Mouse (Mus musculus) hindbrain, embryonic 12.5 days (tissue): Measurements from ENCODE around the gene Enox1. TPM values are rescaled to one million over a fixed set of nuclear protein-coding genes. Genes with fewer than 3 reads are reported as not detected.

ENCODE experiments used
- ATAC-seq: fragments of 200-750 bp; cut with Nextera tagmentation; 2 replicates; pipeline ENCODE4 v1.8.0; 2017; ENCODE audit warnings: moderate TSS enrichment; ENCODE audit not compliant: low FRiP score
- H3K27ac ChIP-seq: fragments of 300-500 bp; sonication (generic); 2 replicates; pipeline ENCODE4 v1.5.1; 2016; ENCODE audit warnings: mild to moderate bottlenecking
- H3K27me3 ChIP-seq: fragments of 300-500 bp; sonication (generic); 2 replicates; pipeline ENCODE4 v1.6.1; 2016; ENCODE audit warnings: mild to moderate bottlenecking
- H3K36me3 ChIP-seq: fragments of 300-500 bp; sonication (generic); 2 replicates; pipeline ENCODE4 v1.6.1; 2016; ENCODE audit warnings: mild to moderate bottlenecking
- H3K4me1 ChIP-seq: fragments of 300-500 bp; sonication (generic); 2 replicates; pipeline ENCODE4 v1.6.1; 2016
- H3K4me2 ChIP-seq: fragments of 300-500 bp; sonication (generic); replicated peaks from 2 replicates; pipeline ENCODE4 v1.6.1; 2016; ENCODE audit warnings: mild to moderate bottlenecking
- H3K4me3 ChIP-seq: fragments of 300-500 bp; sonication (generic); 2 replicates; pipeline ENCODE4 v1.5.1; 2016; ENCODE audit warnings: mild to moderate bottlenecking
- H3K9ac ChIP-seq: fragments of 300-500 bp; sonication (generic); 2 replicates; pipeline ENCODE4 v1.6.1; 2016; ENCODE audit warnings: mild to moderate bottlenecking, moderate library complexity
- H3K9me3 ChIP-seq: fragments of 300-500 bp; sonication (generic); replicated peaks from 2 replicates; pipeline ENCODE4 v1.6.1; 2016; ENCODE audit warnings: mild to moderate bottlenecking
- WGBS: fragments of 180-500 bp; shearing (Covaris S2); methylation state at CpG from one replicate; pipeline ENCODE4 v1.1.7; 2016; 5-methylcytosine and 5-hydroxymethylcytosine counted together
- polyA plus RNA-seq: library from polyadenylated mRNA; unstranded; fragments of >200 nt; fragmentation: Nextera tagmentation; extraction: Ambion mirVana; gene quantifications from 2 replicates; pipeline ENCODE4 v1.2.1, GENCODE M21; 2016

Gene Enox1
- polyA plus RNA-seq, 1 experiment from 2014 or later = 36.7 TPM

GRCm38 (mm10) chr14:77509924-77510323 is 353.4 kb downstream of the Enox1 start:
- Histone ChIP-seq H3K9ac (no peak overlapping the region), H3K4me1 (no peaks in the 10 kb centered on the region), H3K27ac (no peak overlapping the region), H3K9me3 (no peaks in the 10 kb centered on the region), H3K4me2 (no peak overlapping the region), H3K36me3 (0 out of 2 replicates have a peak, but pooled peaks cover 2% of the 10 kb centered on the region), H3K4me3 (no peak overlapping the region), H3K27me3 (no peaks in the 10 kb centered on the region)
- ATAC-seq = no peak
- WGBS = 83% methylated on average over 3 of the region's 3 CpGs

- WGBS = 77% methylated on average over 7 of the region's 7 CpGs
- Histone ChIP-seq H3K27me3 (no peaks in the 10 kb centered on the region), H3K36me3 (0 out of 2 replicates have a peak, but pooled peaks cover 2% of the 10 kb centered on the region), H3K27ac (no peak overlapping the region), H3K4me3 (no peak overlapping the region), H3K9me3 (no peaks in the 10 kb centered on the region), H3K9ac (no peak overlapping the region), H3K4me1 (no peaks in the 10 kb centered on the region), H3K4me2 (no peak overlapping the region)
- ATAC-seq = no peak
These were observed 354.7 kb downstream of the Enox1 start for GRCm38 (mm10) chr14:77511137-77511870.

- no peaks in the 10 kb centered on the region for H3K36me3 ChIP-seq
- 0 out of 2 replicates have a peak, but pooled peaks cover 2% of the 10 kb centered on the region for H3K4me1 ChIP-seq
- no peak overlapping the region for H3K4me2 ChIP-seq
- H3K4me3 ChIP-seq = no peak overlapping the region
- H3K9ac ChIP-seq = no peak overlapping the region
- H3K27me3 ChIP-seq = no peaks in the 10 kb centered on the region
- 75% methylated on average over 4 of the region's 4 CpGs for WGBS
- H3K27ac ChIP-seq = no peak overlapping the region
- H3K9me3 ChIP-seq = no peaks in the 10 kb centered on the region
- no peak for ATAC-seq
These were observed 361.5 kb downstream of the Enox1 start for GRCm38 (mm10) chr14:77518017-77518416.

GRCm38 (mm10) chr14:77518941-77519695 is 362.6 kb downstream of the Enox1 start:
- Histone ChIP-seq H3K27me3 (no peaks in the 10 kb centered on the region), H3K36me3 (no peaks in the 10 kb centered on the region), H3K27ac (no peak overlapping the region), H3K9ac (no peak overlapping the region), H3K4me3 (no peak overlapping the region), H3K4me2 (no peak overlapping the region), H3K9me3 (no peaks in the 10 kb centered on the region), H3K4me1 (0 out of 2 replicates have a peak, but pooled peaks cover 2% of the 10 kb centered on the region)
- WGBS = 83% methylated on average over 7 of the region's 7 CpGs
- ATAC-seq = no peak

GRCm38 (mm10) chr14:77519701-77520100 is 363.1 kb downstream of the Enox1 start:
- Histone ChIP-seq H3K4me1 (0 out of 2 replicates have a peak, but pooled peaks cover 2% of the 10 kb centered on the region), H3K9me3 (no peaks in the 10 kb centered on the region), H3K27ac (no peak overlapping the region), H3K36me3 (no peaks in the 10 kb centered on the region), H3K9ac (no peak overlapping the region), H3K4me3 (no peak overlapping the region), H3K27me3 (no peaks in the 10 kb centered on the region), H3K4me2 (no peak overlapping the region)
- ATAC-seq = no peak
- 95% methylated on average over 1 of the region's 1 CpGs for WGBS

GRCm38 (mm10) chr14:77524303-77524702 is 367.7 kb downstream of the Enox1 start:
- H3K27me3 ChIP-seq = no peaks in the 10 kb centered on the region
- H3K4me2 ChIP-seq = no peak overlapping the region
- 88% methylated on average over 4 of the region's 4 CpGs for WGBS
- no peaks in the 10 kb centered on the region for H3K9me3 ChIP-seq
- H3K36me3 ChIP-seq = no peaks in the 10 kb centered on the region
- no peak overlapping the region for H3K27ac ChIP-seq
- no peak overlapping the region for H3K4me3 ChIP-seq
- no peak for ATAC-seq
- H3K4me1 ChIP-seq = 0 out of 2 replicates have a peak, but pooled peaks cover 2% of the 10 kb centered on the region
- H3K9ac ChIP-seq = no peak overlapping the region

- 88% methylated on average over 1 of the region's 1 CpGs for WGBS
- H3K36me3 ChIP-seq = no peaks in the 10 kb centered on the region
- no peak overlapping the region for H3K4me2 ChIP-seq
- H3K9ac ChIP-seq = no peak overlapping the region
- H3K9me3 ChIP-seq = no peaks in the 10 kb centered on the region
- ATAC-seq = no peak
- H3K27ac ChIP-seq = no peak overlapping the region
- H3K4me3 ChIP-seq = no peak overlapping the region
- no peaks in the 10 kb centered on the region for H3K27me3 ChIP-seq
- H3K4me1 ChIP-seq = 0 out of 2 replicates have a peak, but pooled peaks cover 2% of the 10 kb centered on the region
These were observed 369.7 kb downstream of the Enox1 start for GRCm38 (mm10) chr14:77526262-77526661.

- WGBS = 80% methylated on average over 9 of the region's 9 CpGs
These were observed 372.6 kb downstream of the Enox1 start for GRCm38 (mm10) chr14:77529201-77529600.

GRCm38 (mm10) chr14:77529621-77530020 is 373.1 kb downstream of the Enox1 start:
- H3K27ac ChIP-seq = 0 out of 2 replicates have a peak overlapping the region, but pooled peaks have one; percentile 44
- H3K4me2 ChIP-seq = no peak overlapping the region
- no peak for ATAC-seq
- WGBS = 88% methylated on average over 5 of the region's 5 CpGs
- no peaks in the 10 kb centered on the region for H3K9me3 ChIP-seq
- H3K4me3 ChIP-seq = no peak overlapping the region
- H3K27me3 ChIP-seq = no peaks in the 10 kb centered on the region
- H3K36me3 ChIP-seq = no peaks in the 10 kb centered on the region
- no peaks in the 10 kb centered on the region for H3K4me1 ChIP-seq
- H3K9ac ChIP-seq = no peak overlapping the region

More at GRCm38 (mm10) chr14:77529201-77529600, 372.6 kb downstream of the Enox1 start:
- Histone ChIP-seq H3K27me3 (no peaks in the 10 kb centered on the region), H3K4me2 (no peak overlapping the region), H3K4me1 (no peaks in the 10 kb centered on the region), H3K9me3 (no peaks in the 10 kb centered on the region), H3K4me3 (no peak overlapping the region), H3K36me3 (no peaks in the 10 kb centered on the region), H3K27ac (0 out of 2 replicates have a peak overlapping the region, but pooled peaks have one; percentile 44), H3K9ac (no peak overlapping the region)
- ATAC-seq = no peak

GRCm38 (mm10) chr14:77533638-77534037 is 377.1 kb downstream of the Enox1 start:
- WGBS = 76% methylated on average over 5 of the region's 5 CpGs
- ATAC-seq = no peak

GRCm38 (mm10) chr14:77534120-77534519 is 377.6 kb downstream of the Enox1 start:
- Histone ChIP-seq H3K4me1 (no peaks in the 10 kb centered on the region), H3K9me3 (no peaks in the 10 kb centered on the region), H3K27me3 (no peaks in the 10 kb centered on the region), H3K4me3 (no peak overlapping the region), H3K4me2 (no peak overlapping the region), H3K36me3 (no peaks in the 10 kb centered on the region), H3K9ac (no peak overlapping the region), H3K27ac (no peak overlapping the region)
- WGBS = 74% methylated on average over 7 of the region's 7 CpGs
- no peak for ATAC-seq

More at GRCm38 (mm10) chr14:77533638-77534037, 377.1 kb downstream of the Enox1 start:
- H3K9ac ChIP-seq = no peak overlapping the region
- no peak overlapping the region for H3K4me2 ChIP-seq
- no peak overlapping the region for H3K27ac ChIP-seq
- H3K9me3 ChIP-seq = no peaks in the 10 kb centered on the region
- no peak overlapping the region for H3K4me3 ChIP-seq
- no peaks in the 10 kb centered on the region for H3K36me3 ChIP-seq
- H3K4me1 ChIP-seq = no peaks in the 10 kb centered on the region
- H3K27me3 ChIP-seq = no peaks in the 10 kb centered on the region

GRCm38 (mm10) chr14:77536592-77536991 is 380.0 kb downstream of the Enox1 start:
- H3K9me3 ChIP-seq = no peaks in the 10 kb centered on the region
- 86% methylated on average over 2 of the region's 2 CpGs for WGBS
- no peak for ATAC-seq
- H3K4me1 ChIP-seq = no peaks in the 10 kb centered on the region
- no peaks in the 10 kb centered on the region for H3K27me3 ChIP-seq
- H3K4me2 ChIP-seq = no peak overlapping the region
- H3K36me3 ChIP-seq = no peaks in the 10 kb centered on the region
- H3K9ac ChIP-seq = no peak overlapping the region
- no peak overlapping the region for H3K4me3 ChIP-seq
- H3K27ac ChIP-seq = no peak overlapping the region
